Mouse (Mus musculus): ENCODE results near the gene Dixdc1. TPM values are rescaled to one million over a fixed set of nuclear protein-coding genes. Genes with fewer than 3 reads are reported as not detected.

The Dixdc1 gene
- polyA plus RNA-seq, 1 experiment from 2014 or later, result 8.5 TPM

DNA sequence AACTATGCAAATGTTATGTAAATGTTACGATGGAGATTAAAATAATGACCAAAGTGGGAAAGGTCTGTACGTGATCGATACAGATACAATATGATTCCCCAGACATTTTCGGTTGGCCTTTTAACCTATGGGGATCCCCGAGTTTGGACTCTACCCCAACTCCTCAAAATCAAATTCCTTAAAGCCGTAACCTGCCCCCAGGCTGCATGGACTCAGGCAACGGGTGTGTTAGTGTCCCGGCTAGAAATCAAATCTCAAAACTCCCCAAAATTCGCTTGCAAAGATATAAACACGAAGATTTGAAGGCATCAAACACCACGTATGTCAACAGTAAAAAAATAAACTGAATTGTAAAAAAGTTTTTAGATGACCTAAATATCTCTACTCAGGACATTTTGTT lies 123.2 kb downstream of the Dixdc1 start:
- ATAC-seq (replicated peaks; ENCODE audit: low FRiP score), result no peak
- Histone ChIP-seq H3K4me3 (replicated peaks) (peak overlapping the region; percentile 99), H3K9ac (peak overlapping the region; percentile 99), H3K27ac (peak overlapping the region; percentile 98), H3K36me3 (peaks cover 41% of the 10 kb centered on the region), H3K27me3 (no peaks in the 10 kb centered on the region), H3K4me2 (peak overlapping the region; percentile 60), H3K4me1 (peaks cover 12% of the 10 kb centered on the region), H3K9me3 (replicated peaks) (no peaks in the 10 kb centered on the region)
- WGBS, result 34% methylated on average over 11 of the region's 11 CpGs

Other genes with a start within 250 kb of the Dixdc1 start
- gene Plet1, start 245.0 kb downstream of the Dixdc1 start, polyA plus RNA-seq (2015; fragmentation: Nextera tagmentation; extraction: Ambion mirVana), result 24.8 TPM in 2 replicates
- gene Pts, start 210.8 kb downstream of the Dixdc1 start, polyA plus RNA-seq (2015; fragmentation: Nextera tagmentation; extraction: Ambion mirVana), result 88.2 and 94.1 TPM in 2 replicates
- gene Il18, start 184.7 kb downstream of the Dixdc1 start, polyA plus RNA-seq (2015; fragmentation: Nextera tagmentation; extraction: Ambion mirVana), result 1.7 and 3.0 TPM in 2 replicates
- 0.08 and 0.12 TPM in 2 replicates for gene Bco2, start 184.3 kb downstream of the Dixdc1 start, polyA plus RNA-seq (2015; fragmentation: Nextera tagmentation; extraction: Ambion mirVana)
- gene Tex12, start 178.2 kb downstream of the Dixdc1 start, polyA plus RNA-seq (2015; fragmentation: Nextera tagmentation; extraction: Ambion mirVana), result 0.18 TPM in 1 of 2 replicates, not detected in the other
- gene Sdhd, start 135.7 kb downstream of the Dixdc1 start, polyA plus RNA-seq (2015; fragmentation: Nextera tagmentation; extraction: Ambion mirVana), result 363 and 376 TPM in 2 replicates
- 259 and 296 TPM in 2 replicates for gene Timm8b, start 135.6 kb downstream of the Dixdc1 start, polyA plus RNA-seq (2015; fragmentation: Nextera tagmentation; extraction: Ambion mirVana)
- 4.9 and 5.6 TPM in 2 replicates for gene Pih1d2, start 122.2 kb downstream of the Dixdc1 start, polyA plus RNA-seq (2015; fragmentation: Nextera tagmentation; extraction: Ambion mirVana)
- 22.1 and 24.8 TPM in 2 replicates for gene Nkapd1, start 122.1 kb downstream of the Dixdc1 start, polyA plus RNA-seq (2015; fragmentation: Nextera tagmentation; extraction: Ambion mirVana)
- gene Dlat, start 79.7 kb downstream of the Dixdc1 start, polyA plus RNA-seq (2015; fragmentation: Nextera tagmentation; extraction: Ambion mirVana), result 60.4 and 67.2 TPM in 2 replicates
- 8.9 and 9.2 TPM in 2 replicates for gene 2310030G06Rik, start 7.0 kb upstream of the Dixdc1 start, polyA plus RNA-seq (2015; fragmentation: Nextera tagmentation; extraction: Ambion mirVana)
- gene Cryab, start 11.8 kb upstream of the Dixdc1 start, polyA plus RNA-seq (2015; fragmentation: Nextera tagmentation; extraction: Ambion mirVana), result 53.1 and 59.0 TPM in 2 replicates
- gene Hspb2, start 12.8 kb upstream of the Dixdc1 start, polyA plus RNA-seq (2015; fragmentation: Nextera tagmentation; extraction: Ambion mirVana), result 8.1 and 10.5 TPM in 2 replicates
- 10.9 and 11.7 TPM in 2 replicates for gene Fdxacb1, start 28.7 kb upstream of the Dixdc1 start, polyA plus RNA-seq (2015; fragmentation: Nextera tagmentation; extraction: Ambion mirVana)
- gene Alg9, start 35.5 kb upstream of the Dixdc1 start, polyA plus RNA-seq (2015; fragmentation: Nextera tagmentation; extraction: Ambion mirVana), result 35.6 and 35.9 TPM in 2 replicates
- gene 1110032A03Rik, start 36.0 kb upstream of the Dixdc1 start, polyA plus RNA-seq (2015; fragmentation: Nextera tagmentation; extraction: Ambion mirVana), result 30.1 and 35.0 TPM in 2 replicates
- 74.8 and 75.6 TPM in 2 replicates for gene Ppp2r1b, start 105.8 kb upstream of the Dixdc1 start, polyA plus RNA-seq (2015; fragmentation: Nextera tagmentation; extraction: Ambion mirVana)

All from kidney, embryonic 15.5 days (tissue).